Mouse (Mus musculus) embryonic facial prominence, embryonic 13.5 days (tissue): ENCODE results near the gene Glb1. TPM values are rescaled to one million over a fixed set of nuclear protein-coding genes. Genes with fewer than 3 reads are reported as not detected.
"Not testable (repeated sequence)": the region's sequence is repeated elsewhere in the genome, so short reads cannot be mapped to it uniquely, and the experiment has no call there.

ENCODE experiments used
- ATAC-seq: fragments of 200-750 bp; cut with Nextera tagmentation; 2 replicates; pipeline ENCODE4 v1.8.0; 2017; ENCODE audit warnings: low read depth; ENCODE audit not compliant: insufficient number of reproducible peaks, insufficient read depth, low FRiP score, low TSS enrichment
- H3K27ac ChIP-seq: fragments of 300-500 bp; sonication (generic); 2 replicates; pipeline ENCODE4 v1.5.1; 2015; ENCODE audit warnings: moderate library complexity, mild to moderate bottlenecking, inconsistent platforms
- H3K27me3 ChIP-seq: fragments of 300-500 bp; sonication (generic); 2 replicates; pipeline ENCODE4 v1.6.1; 2015; ENCODE audit warnings: mild to moderate bottlenecking, inconsistent platforms
- H3K36me3 ChIP-seq: fragments of 300-500 bp; sonication (generic); 2 replicates; pipeline ENCODE4 v1.6.1; 2015; ENCODE audit warnings: mild to moderate bottlenecking, inconsistent platforms
- H3K4me1 ChIP-seq: fragments of 300-500 bp; sonication (generic); 2 replicates; pipeline ENCODE4 v1.6.1; 2015; ENCODE audit warnings: inconsistent platforms
- H3K4me2 ChIP-seq: fragments of 300-500 bp; sonication (generic); 2 replicates; pipeline ENCODE4 v1.6.1; 2015; ENCODE audit warnings: moderate library complexity, mild to moderate bottlenecking, inconsistent platforms
- H3K4me3 ChIP-seq: fragments of 300-500 bp; sonication (generic); 2 replicates; pipeline ENCODE4 v1.5.1; 2015; ENCODE audit warnings: mild to moderate bottlenecking, inconsistent platforms
- H3K9ac ChIP-seq: fragments of 300-500 bp; sonication (generic); 2 replicates; pipeline ENCODE4 v1.6.1; 2015; ENCODE audit warnings: mild to moderate bottlenecking, inconsistent platforms
- H3K9me3 ChIP-seq: fragments of 300-500 bp; sonication (generic); 2 replicates; pipeline ENCODE4 v1.6.1; 2016; ENCODE audit warnings: inconsistent platforms
- WGBS: fragments of 180-500 bp; shearing (Covaris S2); methylation state at CpG from one replicate; pipeline ENCODE4 v1.1.7; 2015; ENCODE audit warnings: mixed read lengths; 5-methylcytosine and 5-hydroxymethylcytosine counted together
- polyA plus RNA-seq: library from polyadenylated mRNA; unstranded; fragments of >200 nt; fragmentation: Nextera tagmentation; extraction: Ambion mirVana; gene quantifications from 2 replicates; pipeline ENCODE4 v1.2.1, GENCODE M21; 2015

Glb1 gene
- polyA plus RNA-seq, 1 experiment from 2014 or later: 27.9 TPM

DNA sequence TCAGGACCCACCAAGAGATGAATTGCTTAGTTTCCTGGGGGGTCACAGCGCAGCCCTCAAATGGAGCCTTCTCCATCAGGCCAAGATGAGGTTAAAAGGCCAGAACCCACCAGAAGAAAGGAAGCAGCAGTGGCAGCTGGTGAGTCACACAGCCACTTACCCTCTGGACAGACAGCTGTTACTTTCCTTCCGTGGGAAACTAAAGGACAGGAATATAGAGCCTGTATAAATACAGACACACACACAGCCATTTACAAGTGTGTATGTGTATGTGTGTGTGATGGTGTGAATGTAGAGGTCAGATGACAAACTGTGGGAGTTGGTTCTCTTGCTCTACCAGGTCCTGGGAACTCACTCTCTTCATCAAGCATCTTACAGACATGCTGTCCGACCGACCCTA, 105.7 kb downstream of the Glb1 start:
- 84% methylated on average over 4 of the region's 4 CpGs for whole genome bisulfite sequencing
- Histone ChIP-seq H3K4me3 (no peak overlapping the region), H3K4me1 (no peaks in the 10 kb centered on the region), H3K36me3 (no peaks in the 10 kb centered on the region), H3K9me3 (no peaks in the 10 kb centered on the region; the same call in 1 of the 2 replicates), H3K4me2 (no peak overlapping the region), H3K9ac (no peak overlapping the region), H3K27me3 (no peaks in the 10 kb centered on the region), H3K27ac (no peak overlapping the region)
- ATAC-seq: no peak

DNA sequence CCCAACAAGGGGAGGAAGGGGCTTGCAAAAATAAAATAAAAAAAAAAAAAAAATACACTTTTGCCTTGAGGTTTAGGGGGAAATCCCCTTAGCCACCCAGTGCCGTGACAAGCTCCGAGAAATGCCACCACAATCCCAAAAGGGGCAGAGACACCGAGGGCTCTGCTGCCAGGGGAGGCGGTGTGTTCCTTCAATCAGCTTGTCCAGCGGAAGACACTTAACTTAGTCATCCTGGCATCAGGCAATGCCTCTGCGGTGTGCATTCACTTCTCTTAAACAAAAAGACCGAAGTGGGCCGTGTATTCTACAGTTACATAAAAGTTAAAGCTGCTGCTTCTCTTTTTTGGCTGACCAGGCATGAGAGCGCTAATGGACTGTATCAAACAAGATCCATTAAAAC, 106.5 kb downstream of the Glb1 start:
- Histone ChIP-seq H3K4me1 (no peaks in the 10 kb centered on the region), H3K9ac (no peak overlapping the region), H3K9me3 (no peaks in the 10 kb centered on the region; the same call in 1 of the 2 replicates), H3K36me3 (peaks cover 3% of the 10 kb centered on the region), H3K4me3 (no peak overlapping the region), H3K27ac (no peak overlapping the region), H3K27me3 (no peaks in the 10 kb centered on the region), H3K4me2 (no peak overlapping the region)
- WGBS: 91% methylated on average over 9 of the region's 9 CpGs
- no peak for ATAC-seq

DNA sequence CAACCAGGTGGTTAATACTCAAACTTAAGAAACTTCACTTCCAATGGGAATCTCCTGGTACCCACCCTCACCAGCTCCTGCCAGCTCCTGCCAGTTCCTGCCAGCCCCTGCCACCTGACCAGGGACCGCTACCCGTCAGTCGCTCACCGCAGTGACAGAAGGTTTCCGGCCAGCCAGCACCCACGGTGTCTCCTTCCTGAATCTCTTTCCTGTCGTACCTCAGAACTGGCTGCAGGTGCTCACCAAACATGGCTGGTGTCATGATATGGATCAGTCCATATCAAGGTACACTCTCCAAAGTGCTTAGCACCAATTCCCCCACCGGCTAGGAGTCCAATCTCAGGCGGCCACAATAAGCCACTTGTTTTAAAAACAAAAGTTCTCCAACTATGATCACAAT, 108.9 kb downstream of the Glb1 start:
- Histone ChIP-seq H3K9me3 (peaks cover 15% of the 10 kb centered on the region), H3K36me3 (peaks cover 20% of the 10 kb centered on the region), H3K27me3 (no peaks in the 10 kb centered on the region), H3K9ac (no peak overlapping the region), H3K4me3 (no peak overlapping the region), H3K4me1 (no peaks in the 10 kb centered on the region), H3K27ac (no peak overlapping the region), H3K4me2 (no peak overlapping the region)
- no peak for ATAC-seq
- WGBS: 95% methylated on average over 9 of the region's 9 CpGs

DNA sequence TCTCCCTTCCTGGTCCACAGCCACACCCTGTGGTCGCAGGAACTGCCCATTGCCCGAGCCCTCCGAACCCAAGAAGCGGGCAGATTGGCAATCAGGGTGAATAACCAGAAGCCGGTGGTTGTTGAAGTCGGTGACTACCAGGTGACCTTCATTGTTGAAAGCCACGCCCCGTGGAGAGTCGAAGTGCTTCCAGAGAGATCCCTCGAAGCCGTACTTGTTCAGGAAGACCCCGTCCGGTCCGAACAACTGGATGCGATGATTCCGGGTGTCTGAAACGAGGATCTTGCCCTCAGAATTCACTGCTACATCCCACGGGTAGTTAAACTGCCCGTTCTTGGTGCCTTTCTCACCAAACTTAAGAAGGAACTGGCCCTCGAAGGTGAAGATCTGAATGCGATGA, 112.0 kb downstream of the Glb1 start:
- Histone ChIP-seq H3K4me2 (no peak overlapping the region), H3K4me3 (no peak overlapping the region), H3K36me3 (peaks cover 20% of the 10 kb centered on the region), H3K4me1 (peaks cover 12% of the 10 kb centered on the region), H3K27me3 (no peaks in the 10 kb centered on the region), H3K9ac (no peak overlapping the region), H3K27ac (no peak overlapping the region), H3K9me3 (peaks cover 15% of the 10 kb centered on the region)
- WGBS: 97% methylated on average over 21 of the region's 21 CpGs
- no peak for ATAC-seq

DNA sequence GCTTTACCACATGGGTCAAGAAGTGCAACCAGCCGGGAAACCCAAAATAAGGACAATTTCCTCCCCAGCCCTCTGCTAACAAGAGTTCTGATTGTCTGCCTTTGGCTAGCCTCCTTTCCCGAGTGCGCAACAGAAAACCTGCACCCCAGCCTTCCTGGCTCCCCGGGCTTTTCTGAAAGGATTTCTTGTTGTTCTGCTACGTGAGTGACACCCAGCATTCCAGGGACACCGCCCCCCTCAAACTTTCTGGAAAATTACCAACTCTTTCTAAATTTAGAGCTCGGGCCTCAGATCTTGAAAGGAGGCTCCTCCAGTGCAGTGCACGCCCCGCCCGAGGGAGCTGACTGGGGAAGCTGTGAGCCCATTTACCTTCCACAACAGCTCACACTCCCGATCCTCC, 114.5 kb downstream of the Glb1 start, which contains the start of gene C130032M10Rik:
Gene C130032M10Rik, plus strand, starts transcription at position 334 of the 400 bp plus-strand sequence.
- WGBS: 55% methylated on average over 11 of the region's 11 CpGs
- Histone ChIP-seq H3K9me3 (peaks cover 15% of the 10 kb centered on the region), H3K36me3 (peaks cover 20% of the 10 kb centered on the region), H3K4me3 (no peak within 1 kb of the TSS), H3K27me3 (no peaks in the 10 kb centered on the region), H3K27ac (peak within 1 kb of the TSS; percentile 78), H3K4me2 (peak within 1 kb of the TSS; percentile 7; the same call in 1 of the 2 replicates), H3K9ac (no peak within 1 kb of the TSS), H3K4me1 (peaks cover 12% of the 10 kb centered on the region)
- ATAC-seq: no peak

DNA sequence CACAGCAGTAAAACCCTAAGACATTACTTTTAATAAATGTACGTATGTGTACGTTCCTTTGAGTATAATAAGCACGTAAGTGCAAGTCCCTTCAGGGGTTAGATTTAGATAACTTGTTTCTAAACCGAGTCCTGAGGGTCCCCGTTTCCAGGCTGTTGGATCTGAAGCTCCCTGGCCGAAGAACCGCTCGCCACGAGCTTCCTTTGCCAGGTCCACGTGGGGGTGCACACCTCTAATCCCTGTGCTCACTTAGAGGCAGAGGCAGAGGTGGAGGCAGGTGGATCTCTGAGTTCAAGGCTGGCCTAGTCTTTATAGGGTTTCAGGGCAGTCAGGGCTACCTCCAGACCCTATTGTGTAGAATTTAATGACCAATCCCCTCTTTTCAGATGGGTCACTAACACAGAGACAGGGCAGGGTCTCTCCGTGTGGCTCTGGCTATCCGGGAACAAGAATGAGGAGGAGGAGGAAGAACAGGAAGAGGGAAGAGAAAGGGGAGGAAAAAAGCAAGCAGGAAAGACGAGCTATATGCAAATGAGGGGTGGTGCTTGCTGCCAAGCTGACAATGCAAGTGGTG, 117.1 kb downstream of the Glb1 start:
- Histone ChIP-seq H3K9ac (no peak overlapping the region), H3K36me3 (peaks cover 12% of the 10 kb centered on the region), H3K9me3 (peaks cover 9% of the 10 kb centered on the region), H3K4me2 (no peak overlapping the region), H3K27me3 (no peaks in the 10 kb centered on the region), H3K4me1 (peaks cover 12% of the 10 kb centered on the region), H3K27ac (no peak overlapping the region), H3K4me3 (no peak overlapping the region)
- ATAC-seq: no peak
- WGBS: 78% methylated on average over 13 of the region's 13 CpGs

DNA sequence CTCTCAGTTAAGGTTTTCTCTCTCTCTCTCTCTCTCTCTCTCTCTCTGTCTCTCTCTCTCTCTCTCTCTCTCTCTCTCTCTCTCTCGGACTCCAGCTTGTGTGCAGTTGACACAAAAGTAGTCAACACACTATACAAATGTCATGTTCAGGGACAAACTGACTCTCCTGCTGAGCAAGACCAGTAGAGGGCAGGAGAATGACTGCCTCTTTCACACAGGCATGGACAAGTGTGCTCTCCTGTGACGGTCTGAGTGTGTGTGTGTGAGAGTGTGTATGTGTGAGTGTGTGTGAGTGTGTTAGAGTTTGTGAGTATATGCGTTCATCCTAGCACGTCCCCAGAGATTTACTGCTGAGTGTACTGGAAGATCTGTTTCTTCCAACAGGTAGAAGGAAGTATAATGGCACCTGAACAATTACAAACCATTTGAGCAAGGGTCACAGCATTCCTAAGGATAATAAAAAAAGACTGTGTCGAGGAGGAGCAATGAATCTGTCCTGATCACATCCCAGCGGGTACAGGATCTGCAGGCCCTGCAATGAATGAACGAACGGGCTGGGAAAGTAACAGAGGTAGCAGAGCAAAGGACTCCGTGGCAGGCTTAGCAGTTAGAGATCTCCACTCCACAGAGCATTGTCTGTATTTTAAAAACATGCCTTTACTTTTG, 118.1 kb downstream of the Glb1 start:
- Histone ChIP-seq H3K27ac (no peak overlapping the region), H3K36me3 (peaks cover 2% of the 10 kb centered on the region), H3K9ac (no peak overlapping the region), H3K4me2 (no peak overlapping the region), H3K4me1 (peaks cover 12% of the 10 kb centered on the region), H3K9me3 (peaks cover under 1% of the 10 kb centered on the region; the same call in 1 of the 2 replicates), H3K27me3 (no peaks in the 10 kb centered on the region), H3K4me3 (no peak overlapping the region)
- 72% methylated on average over 9 of the region's 9 CpGs for WGBS
- ATAC-seq: no peak

DNA sequence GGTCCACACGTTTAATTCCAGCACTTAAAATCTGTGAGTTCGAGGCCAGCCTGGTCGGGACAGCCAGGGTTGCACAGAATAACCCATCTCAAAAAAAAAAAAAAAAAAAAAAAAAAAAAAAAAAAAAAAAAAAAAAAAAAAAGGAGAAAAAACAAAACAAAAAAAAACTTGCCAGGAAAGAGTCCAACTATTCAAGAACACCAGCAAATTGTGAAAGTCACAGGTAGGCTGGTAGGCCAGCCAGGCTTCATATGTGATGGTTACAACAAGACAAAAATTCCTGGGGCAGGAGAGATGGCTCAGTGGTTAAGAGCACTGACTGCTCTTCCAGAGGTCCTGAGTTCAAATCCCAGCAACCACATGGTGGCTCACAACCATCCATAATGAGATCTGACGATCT, 119.7 kb downstream of the Glb1 start:
- 76% methylated on average over 4 of the region's 4 CpGs for WGBS
- H3K9ac ChIP-seq, H3K27ac ChIP-seq, H3K4me1 ChIP-seq, H3K4me2 ChIP-seq, ATAC-seq, H3K27me3 ChIP-seq, H3K9me3 ChIP-seq, H3K4me3 ChIP-seq, H3K36me3 ChIP-seq: not testable (repeated sequence)

DNA sequence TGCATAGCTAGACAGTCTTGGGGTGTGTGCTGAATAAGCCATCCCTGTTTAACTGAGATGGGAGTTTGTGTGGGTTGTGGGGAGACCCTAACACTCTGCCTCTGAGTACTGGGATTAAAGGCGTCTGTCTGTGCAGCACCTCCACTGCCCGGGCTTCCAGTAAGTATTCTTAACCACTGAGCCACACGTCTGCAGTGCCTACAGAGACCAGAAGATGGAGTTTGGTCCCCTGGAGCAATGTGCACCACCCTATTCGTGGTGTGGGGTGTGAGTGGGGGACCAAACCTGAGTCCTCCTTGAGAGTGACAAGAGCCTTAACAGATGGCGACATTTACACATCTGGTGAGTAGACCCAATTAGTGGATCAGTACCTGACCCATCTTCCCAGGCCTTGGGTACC, 121.2 kb downstream of the Glb1 start:
- Histone ChIP-seq H3K27ac (no peak overlapping the region), H3K4me2 (no peak overlapping the region), H3K9ac (no peak overlapping the region), H3K9me3 (no peaks in the 10 kb centered on the region), H3K36me3 (no peaks in the 10 kb centered on the region), H3K4me1 (peaks cover 16% of the 10 kb centered on the region), H3K27me3 (no peaks in the 10 kb centered on the region), H3K4me3 (no peak overlapping the region)
- ATAC-seq: no peak
- WGBS: 60% methylated on average over 5 of the region's 5 CpGs

DNA sequence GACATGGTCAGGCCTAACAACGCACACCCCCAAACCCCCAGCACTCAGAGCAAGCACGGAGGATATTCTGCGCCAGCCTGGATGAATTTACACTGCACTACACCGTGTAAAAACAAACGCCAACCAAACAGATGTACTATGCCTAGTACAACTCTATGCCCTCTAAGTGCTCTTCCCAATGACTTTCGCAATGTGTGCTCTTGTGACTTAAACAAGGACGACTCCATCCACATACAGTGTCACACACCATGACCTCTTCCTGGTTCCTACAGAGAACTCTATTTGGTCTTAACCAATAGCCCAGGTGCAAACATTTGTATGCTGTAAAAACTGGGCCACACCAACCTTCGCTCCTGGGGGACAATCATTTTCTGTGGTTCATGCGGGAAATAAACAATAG, 121.6 kb downstream of the Glb1 start:
- WGBS: 88% methylated on average over 9 of the region's 9 CpGs
- Histone ChIP-seq H3K27me3 (no peaks in the 10 kb centered on the region), H3K9ac (no peak overlapping the region), H3K36me3 (no peaks in the 10 kb centered on the region), H3K27ac (no peak overlapping the region), H3K9me3 (no peaks in the 10 kb centered on the region), H3K4me1 (peaks cover 18% of the 10 kb centered on the region), H3K4me2 (no peak overlapping the region), H3K4me3 (no peak overlapping the region)
- ATAC-seq: no peak
